Mouse (Mus musculus): ENCODE results near the gene Hes1. TPM values are rescaled to one million over a fixed set of nuclear protein-coding genes. Genes with fewer than 3 reads are reported as not detected.

Gene Hes1
- total RNA-seq, 4 experiments from 2014 or later, result 21.8 to 37.1 (median 23.1) TPM

DNA sequence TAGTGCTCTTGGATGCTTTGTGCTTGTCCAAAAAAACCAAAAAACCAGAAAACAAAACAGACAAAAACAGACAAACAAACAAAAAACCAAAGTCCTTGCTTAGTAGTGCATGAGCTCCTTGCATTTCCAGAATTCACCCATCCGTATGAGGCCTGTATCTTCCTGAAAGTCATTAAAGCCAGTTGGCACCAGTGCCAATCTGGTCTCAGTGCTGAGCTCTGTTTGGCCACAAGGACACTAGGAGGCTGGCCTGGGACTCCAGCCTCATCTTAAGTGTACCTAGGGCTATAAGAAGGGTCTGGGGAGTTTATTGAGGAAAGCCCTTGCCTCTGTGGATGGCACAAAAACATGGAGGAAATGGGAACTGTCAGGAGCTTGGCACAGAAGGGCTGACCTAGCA, 50.3 kb downstream of the Hes1 start:
- no peak for DNase-seq (ENCODE audit: low spot score in 2 of 2)

Other genes starting within 250 kb of the Hes1 start
- not detected for gene Cpn2, start 203.1 kb downstream of the Hes1 start, total RNA-seq (2022)
- under 1 TPM in 2 of 4 experiments, not detected in 2; 0.08 to 0.11 TPM for gene Lrrc15, start 218.9 kb downstream of the Hes1 start, total RNA-seq (2022)
- 1 to 10 TPM; 2.0 to 2.4 (median 2.3) TPM for gene Gp5, start 246.4 kb downstream of the Hes1 start, total RNA-seq (2022)

Data from layer of hippocampus, adult 8-10 months (tissue).